Comparison of ENCODE assay signal across 12 mouse cellular contexts in the genomic region with DNA sequence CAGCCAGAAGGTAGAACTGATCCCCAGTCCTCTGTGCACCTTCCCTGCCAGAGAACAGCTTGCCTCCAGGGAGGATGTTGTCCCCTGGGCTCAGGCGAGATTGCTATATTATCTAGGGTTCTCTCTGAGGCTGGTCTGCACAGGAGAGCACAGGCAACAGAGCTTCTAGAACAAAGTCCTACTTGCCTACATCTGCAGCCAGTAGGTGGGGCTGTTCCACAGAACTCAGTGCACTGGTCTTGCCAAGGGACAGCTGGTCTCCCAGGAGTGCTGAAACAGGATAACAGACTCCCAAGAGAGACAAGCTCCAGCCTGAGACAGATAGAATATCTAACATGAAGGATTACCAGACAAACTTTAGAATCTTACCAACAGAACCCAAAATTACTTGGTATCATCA.
A peak's percentile ranks its signal among the peaks of the same experiment; 100 is the strongest.
DNase-seq lines count a peak whose midpoint lies in the region; ATAC-seq and TF ChIP-seq lines count a peak whose summit lies in the region.
"Had no signal": no experiment of that assay in that cellular context is flagged by ENCODE, and none has a peak within 500 bp of the region (broad histone marks: within the 10 kb centered on the region; RNA-seq: fewer than 3 reads in every experiment).

No protein-coding gene starts in this region.

- no peaks in the 10 kb centered on the region for H3K36me3 ChIP-seq in E14TG2a.4 (ENCODE audit: insufficient read depth, low read length)
- H3K36me3 ChIP-seq in forebrain, embryonic 13.5 days (ENCODE audit: poor library complexity, severe bottlenecking), result no peaks in the 10 kb centered on the region
- H3K36me3 ChIP-seq: hindbrain, embryonic 15.5 days had no signal

- H3K27ac ChIP-seq in forebrain, embryonic 13.5 days, result no peak overlapping the region
- H3K27ac ChIP-seq: hindbrain, embryonic 15.5 days had no signal

- H3K4me2 ChIP-seq in forebrain, embryonic 13.5 days, result no peak overlapping the region
- H3K4me2 ChIP-seq: hindbrain, embryonic 15.5 days had no signal

- DNase-seq in cerebellum, postnatal 10 days, result peak; percentile 5 to 8
- DNase-seq in cerebellum, postnatal 36 days, result no peak
- peak; percentile 9 for DNase-seq in kidney, postnatal 10 days
- no peak for DNase-seq in kidney, postnatal 25 days
- peak; percentile 1 for DNase-seq in embryo, embryonic 10.5 days (ENCODE audit: low spot score)
- no peak for DNase-seq in ovary, postnatal 10 days (ENCODE audit: low spot score)
- DNase-seq: heart, adult 18-20 months; thymus, postnatal 4 days had no signal

- whole genome bisulfite sequencing in forebrain, embryonic 13.5 days, result 100% methylated on average over 1 of the region's 1 CpGs

- H3K9me3 ChIP-seq in E14TG2a.4 (ENCODE audit: low read length), result peaks cover 18% of the 10 kb centered on the region
- no peaks in the 10 kb centered on the region for H3K9me3 ChIP-seq in forebrain, embryonic 13.5 days (replicated peaks)
- H3K9me3 ChIP-seq: hindbrain, embryonic 15.5 days had no signal

- H3K4me1 ChIP-seq in E14TG2a.4 (replicated peaks; ENCODE audit: low read depth, low read length), result no peaks in the 10 kb centered on the region
- H3K4me1 ChIP-seq in forebrain, embryonic 13.5 days, result no peaks in the 10 kb centered on the region
- H3K4me1 ChIP-seq: hindbrain, embryonic 15.5 days had no signal

- H3K9ac ChIP-seq in forebrain, embryonic 13.5 days, result no peak overlapping the region
- H3K9ac ChIP-seq: hindbrain, embryonic 15.5 days had no signal

- no peak overlapping the region for H3K4me3 ChIP-seq in E14TG2a.4 (replicated peaks; ENCODE audit: low read length)
- H3K4me3 ChIP-seq in forebrain, embryonic 13.5 days, result no peak overlapping the region
- H3K4me3 ChIP-seq: hindbrain, embryonic 15.5 days had no signal

- peak; percentile 7; the same call in 1 of the 2 replicates for TF ChIP-seq CTCF in E14TG2a.4 (conservative IDR thresholded peaks at IDR 0.05; ENCODE audit: low read length)

- no peaks in the 10 kb centered on the region for H3K27me3 ChIP-seq in E14TG2a.4 (ENCODE audit: insufficient read depth, low read length)
- no peaks in the 10 kb centered on the region for H3K27me3 ChIP-seq in forebrain, embryonic 13.5 days
- H3K27me3 ChIP-seq: hindbrain, embryonic 15.5 days had no signal

- ATAC-seq in forebrain, embryonic 13.5 days, result no peak
- ATAC-seq: forebrain, embryonic 16.5 days had no signal

Comparison
In these comparisons a context has a peak if more than half of its experiments do, and no peak if none do; other contexts are left out.
1. DNase-seq: peak in cerebellum, postnatal 10 days (2 of 2), kidney, postnatal 10 days (single experiment) and embryo, embryonic 10.5 days (single experiment); none in cerebellum, postnatal 36 days (0 of 2), kidney, postnatal 25 days (0 of 2) and ovary, postnatal 10 days (single experiment).